Mouse (Mus musculus) ES-E14 (cell line): ENCODE data around the gene Gm7876. TPM values are rescaled to one million over a fixed set of nuclear protein-coding genes. Genes with fewer than 3 reads are reported as not detected.
"Not testable (repeated sequence)": the region's sequence is repeated elsewhere in the genome, so short reads cannot be mapped to it uniquely, and the experiment has no call there.

Experiments
- DNase-seq: peaks from one replicate; pipeline ENCODE4 v3.0.0-alpha.2; 2013; ENCODE audit warnings: low read depth, low spot score
- H3K27ac ChIP-seq: 2 replicates; pipeline ENCODE4 v1.5.1; 2012; ENCODE audit warnings: low read depth, mild to moderate bottlenecking, low read length, moderate library complexity, mixed read lengths; ENCODE audit not compliant: poor library complexity, insufficient read depth, severe bottlenecking
- H3K36me3 ChIP-seq: 2 replicates; pipeline ENCODE4 v1.6.1; 2012; ENCODE audit warnings: mild to moderate bottlenecking, low read length, moderate library complexity, mixed read lengths; ENCODE audit not compliant: control insufficient read depth, poor library complexity, insufficient read depth, severe bottlenecking
- H3K4me1 ChIP-seq, 2 experiments: fragments of 150-350 bp in 1 of 2; sonication (generic) in 1 of 2; 2 replicates each; pipeline ENCODE4 v1.6.1; 2012; ENCODE audit warnings: low read length in 2 of 2, mild to moderate bottlenecking in 1 of 2, mixed read lengths in 1 of 2; ENCODE audit not compliant: control insufficient read depth in 2 of 2, insufficient read depth in 2 of 2, poor library complexity in 1 of 2
- H3K4me3 ChIP-seq, 2 experiments: fragments of 150-350 bp in 1 of 2; sonication (generic) in 1 of 2; 2 replicates each; pipeline ENCODE4 v1.5.1; 2012; ENCODE audit warnings: low read length in 2 of 2, low read depth in 1 of 2, mild to moderate bottlenecking in 1 of 2, mixed read lengths in 1 of 2; ENCODE audit not compliant: insufficient read depth in 1 of 2, poor library complexity in 1 of 2, severe bottlenecking in 1 of 2
- H3K9ac ChIP-seq: 2 replicates; pipeline ENCODE4 v1.6.1; 2012; ENCODE audit warnings: low read depth, mild to moderate bottlenecking, low read length, mixed read lengths; ENCODE audit not compliant: poor library complexity, insufficient read depth, severe bottlenecking
- H3K9me3 ChIP-seq: fragments of 150-350 bp; sonication (generic); 2 replicates; pipeline ENCODE4 v1.6.1; 2012; ENCODE audit warnings: low read depth, mild to moderate bottlenecking, low read length; ENCODE audit not compliant: control insufficient read depth, insufficient read depth
- in situ Hi-C, 2 experiments: fragments of 600-800 bp; cut with MboI; formaldehyde crosslinking; loops; one replicate each; pipeline ENCODE4 v1.15.1; 2025; ENCODE audit warnings: low sequenced_read_pairs in 2 of 2, inconsistent platforms in 1 of 2; ENCODE audit not compliant: unreplicated experiment in 2 of 2
- total RNA-seq: library from RNA; depleted of rRNA; stranded (reverse); fragments of 300-350 nt; gene quantifications from 2 replicates; pipeline ENCODE4 v1.2.3, GENCODE M21; 2012; rRNA removed

Gene Gm7876
- not detected in 2 replicates for total RNA-seq

DNA sequence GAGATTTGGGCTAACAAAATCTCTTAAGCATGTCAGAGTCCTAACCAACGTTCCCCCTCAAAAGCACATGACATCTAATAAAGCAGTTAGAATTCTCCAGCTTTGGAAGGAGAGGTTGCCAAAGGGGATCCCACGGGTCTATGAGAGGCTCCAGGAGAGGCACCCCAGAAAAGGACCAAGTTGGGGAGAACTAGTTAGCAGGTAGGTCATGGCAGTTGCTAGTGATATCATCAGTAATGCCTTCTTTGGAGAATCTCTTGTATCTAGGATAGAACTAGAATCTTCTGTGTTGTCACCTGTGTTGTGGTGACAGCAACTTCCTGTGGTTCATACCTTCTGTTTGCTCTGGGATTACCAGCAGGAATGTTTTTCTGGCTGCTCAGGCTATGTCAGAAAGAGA is at the start of gene Gm7876:
Gene Gm7876 (plus strand): TSS at position 301 of the 400 bp plus-strand sequence.
- H3K36me3 ChIP-seq, H3K4me1 ChIP-seq, in situ Hi-C loops, H3K4me3 ChIP-seq, H3K27ac ChIP-seq, DNase-seq, H3K9me3 ChIP-seq, H3K9ac ChIP-seq: not testable (repeated sequence)

DNA sequence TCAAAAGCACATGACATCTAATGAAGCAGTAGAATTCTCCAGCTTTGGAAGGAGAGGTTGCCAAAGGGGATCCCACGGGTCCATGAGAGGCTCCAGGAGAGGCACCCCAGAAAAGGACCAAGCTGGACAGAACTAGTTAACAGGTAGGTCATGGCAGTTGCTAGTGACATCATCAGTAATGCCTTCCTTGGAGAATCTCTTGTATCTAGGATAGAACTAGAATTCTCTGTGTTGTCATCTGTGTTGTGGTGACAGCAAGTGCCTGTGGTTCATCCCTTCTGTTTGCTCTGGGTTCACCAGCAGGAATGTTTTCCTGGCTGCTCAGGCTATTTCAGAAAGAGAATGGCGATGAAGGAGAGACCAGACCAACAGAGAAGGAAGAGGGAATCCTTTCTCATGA is 45.1 kb upstream of the Gm7876 start, which contains the start of gene Gm3239:
Gene Gm3239 (plus strand): TSS at position 301 of the 400 bp plus-strand sequence.
- H3K4me1 ChIP-seq, H3K27ac ChIP-seq, in situ Hi-C loops, H3K36me3 ChIP-seq, H3K9me3 ChIP-seq, DNase-seq, H3K4me3 ChIP-seq, H3K9ac ChIP-seq: not testable (repeated sequence)

DNA sequence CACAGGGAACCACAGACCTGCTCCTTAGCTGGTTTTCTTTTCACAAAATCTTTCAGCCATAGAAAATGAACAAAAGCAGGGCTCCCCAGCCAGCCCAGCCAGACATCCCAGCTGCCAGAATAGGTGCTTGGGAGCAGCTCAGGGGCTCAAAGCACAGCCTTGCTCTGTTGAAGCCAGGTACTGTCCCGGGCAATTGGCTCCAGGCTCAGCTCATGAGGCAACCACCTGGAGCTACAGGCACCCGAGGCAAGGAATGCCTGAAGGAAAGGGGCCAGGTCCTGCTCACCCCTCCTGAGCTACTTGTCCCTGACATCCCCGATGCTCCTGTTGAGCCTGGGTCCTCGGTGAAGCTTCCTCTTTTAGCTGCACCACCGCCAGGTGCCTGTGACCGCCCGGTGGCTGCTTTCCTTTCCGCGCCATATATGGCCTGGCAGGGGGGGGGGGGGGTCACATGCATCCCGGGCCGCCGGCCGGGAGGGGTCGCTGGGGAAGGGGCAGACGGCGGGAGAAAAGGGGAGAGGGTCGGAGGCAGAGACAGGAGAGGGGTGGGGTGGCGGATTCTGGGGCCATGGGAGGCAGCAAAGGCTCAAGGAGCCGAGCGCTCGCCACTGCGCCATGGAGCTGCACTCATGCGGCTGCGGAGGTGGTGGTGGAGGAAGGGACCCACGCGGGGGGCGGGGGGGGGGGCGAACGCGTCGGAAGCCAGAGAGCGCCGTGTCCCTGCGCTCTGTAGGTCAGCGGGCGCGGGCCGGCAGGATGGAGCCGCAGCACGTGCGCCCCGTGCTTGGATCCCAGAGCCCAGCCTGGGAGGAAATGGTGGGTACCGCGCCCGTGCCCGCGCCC is 17.2 kb downstream of the Gm7876 start, which contains the start of gene Gm3252:
Gene Gm3252 (plus strand): TSS at position 738 of the 843 bp plus-strand sequence.
- H3K9me3 ChIP-seq, in situ Hi-C loops, H3K36me3 ChIP-seq, H3K27ac ChIP-seq, H3K4me1 ChIP-seq: not testable (repeated sequence)
- Histone ChIP-seq H3K4me3 (peak within 1 kb of the TSS in 1 of 2 experiments; percentile 35; a peak in 2 of 4 replicates), H3K9ac (peak within 1 kb of the TSS; percentile 20)
- peak; percentile 40 for DNase-seq

Other genes with a start within 250 kb of the Gm7876 start
- gene Gm3182, start 227.5 kb upstream of the Gm7876 start, total RNA-seq: not detected in 2 replicates
- gene Gm3047, start 153.8 kb upstream of the Gm7876 start, total RNA-seq: not detected in 2 replicates
- gene Gm8159, start 76.9 kb upstream of the Gm7876 start, total RNA-seq: 0.18 TPM in 1 of 2 replicates, not detected in the other
- 0.26 and 0.40 TPM in 2 replicates for gene Gm3239, start 45.0 kb upstream of the Gm7876 start, total RNA-seq
- gene Gm3252, start 17.5 kb downstream of the Gm7876 start, total RNA-seq: 0.22 and 0.26 TPM in 2 replicates
- gene Gm9602, start 67.1 kb downstream of the Gm7876 start, total RNA-seq: not detected in 2 replicates
- gene Gm3269, start 128.9 kb downstream of the Gm7876 start, total RNA-seq: not detected in 2 replicates
- gene Gm3264, start 146.3 kb downstream of the Gm7876 start, total RNA-seq: 0.79 TPM in 1 of 2 replicates, not detected in the other
- not detected in 2 replicates for gene Gm3278, start 183.2 kb downstream of the Gm7876 start, total RNA-seq